Mouse (Mus musculus) hindbrain, postnatal 0 days (tissue): ENCODE measurements at regions not wholly inside any gene's neighbourhood (a gene's known extent, or its start where the extent isn't known, plus 50 kb on each side); places are given as distances from the start of the nearest gene placed in this dataset.

Experiments used
- ATAC-seq: fragments of 200-750 bp; cut with Nextera tagmentation; 2 replicates; pipeline ENCODE4 v1.8.0; 2017; ENCODE audit warnings: mild to moderate bottlenecking, moderate TSS enrichment, moderate library complexity
- DNase-seq: peaks from one replicate; pipeline ENCODE4 v3.0.0-alpha.2; 2015; ENCODE audit warnings: low spot score
- H3K27ac ChIP-seq: fragments of 300-500 bp; sonication (generic); 2 replicates; pipeline ENCODE4 v1.5.1; 2014; ENCODE audit warnings: mild to moderate bottlenecking
- H3K27me3 ChIP-seq: fragments of 300-500 bp; sonication (generic); 2 replicates; pipeline ENCODE4 v1.6.1; 2014; ENCODE audit warnings: low read length, mixed read lengths; ENCODE audit not compliant: insufficient read depth
- H3K36me3 ChIP-seq: fragments of 300-500 bp; sonication (generic); 2 replicates; pipeline ENCODE4 v1.6.1; 2014; ENCODE audit warnings: low read length, mixed read lengths; ENCODE audit not compliant: insufficient read depth
- H3K4me1 ChIP-seq: fragments of 300-500 bp; sonication (generic); 2 replicates; pipeline ENCODE4 v1.6.1; 2014; ENCODE audit warnings: antibody characterized with exemption, low read length, mixed read lengths; ENCODE audit not compliant: insufficient read depth
- H3K4me2 ChIP-seq: fragments of 300-500 bp; sonication (generic); 2 replicates; pipeline ENCODE4 v1.6.1; 2014; ENCODE audit warnings: low read depth, mild to moderate bottlenecking, low read length, moderate library complexity, mixed read lengths
- H3K4me3 ChIP-seq: fragments of 300-500 bp; sonication (generic); 2 replicates; pipeline ENCODE4 v1.5.1; 2014; ENCODE audit warnings: low read length
- H3K9ac ChIP-seq: fragments of 300-500 bp; sonication (generic); replicated peaks from 2 replicates; pipeline ENCODE4 v1.6.1; 2014; ENCODE audit warnings: mild to moderate bottlenecking, low read length, moderate library complexity, mixed read lengths
- H3K9me3 ChIP-seq: fragments of 300-500 bp; sonication (generic); 2 replicates; pipeline ENCODE4 v1.6.1; 2016; ENCODE audit warnings: low read length, mixed read lengths
- CTCF ChIP-seq: IDR thresholded peaks from 2 replicates; pipeline ENCODE4 v1.5.1; 2016; ENCODE audit warnings: antibody characterized with exemption, control low read depth, low read depth
- WGBS: fragments of 180-500 bp; shearing (Covaris S2); extraction: QIAGEN DNeasy Blood & Tissue Kit; methylation state at CpG from one replicate; pipeline ENCODE4 v1.1.7; 2014; 5-methylcytosine and 5-hydroxymethylcytosine counted together

- DNase-seq (peak; percentile 28), ATAC-seq (no peak)
- TF ChIP-seq CTCF: no peak
- no peaks in the 10 kb centered on the region for H3K27me3 ChIP-seq
- no peaks in the 10 kb centered on the region for H3K9me3 ChIP-seq
- H3K4me1 ChIP-seq: no peaks in the 10 kb centered on the region
- WGBS: 59% methylated on average over 6 of the region's 6 CpGs
- H3K4me3 ChIP-seq: no peak overlapping the region
- no peak overlapping the region for H3K27ac ChIP-seq
- no peaks in the 10 kb centered on the region for H3K36me3 ChIP-seq
- H3K4me2 ChIP-seq: no peak overlapping the region
- H3K9ac ChIP-seq: no peak overlapping the region
These were observed 450.9 kb upstream of the Nr2f2 start for GRCm38 (mm10) chr7:70817347-70817913.

GRCm38 (mm10) chr7:70814391-70814790, 447.9 kb upstream of the Nr2f2 start:
- Histone ChIP-seq H3K4me3 (no peak overlapping the region), H3K36me3 (no peaks in the 10 kb centered on the region), H3K27ac (no peak overlapping the region), H3K9ac (no peak overlapping the region), H3K27me3 (no peaks in the 10 kb centered on the region), H3K4me1 (no peaks in the 10 kb centered on the region), H3K9me3 (no peaks in the 10 kb centered on the region), H3K4me2 (no peak overlapping the region)
- TF ChIP-seq CTCF: no peak
- no peak for ATAC-seq
- WGBS: 60% methylated on average over 3 of the region's 3 CpGs
- no peak for DNase-seq

GRCm38 (mm10) chr7:70813101-70813500, 446.6 kb upstream of the Nr2f2 start:
- Histone ChIP-seq H3K36me3 (no peaks in the 10 kb centered on the region), H3K9ac (no peak overlapping the region), H3K4me2 (no peak overlapping the region), H3K9me3 (no peaks in the 10 kb centered on the region), H3K4me3 (no peak overlapping the region), H3K4me1 (no peaks in the 10 kb centered on the region), H3K27ac (no peak overlapping the region), H3K27me3 (no peaks in the 10 kb centered on the region)
- ATAC-seq: no peak
- no peak for DNase-seq
- WGBS: 58% methylated on average over 5 of the region's 5 CpGs
- no peak for TF ChIP-seq CTCF

- ATAC-seq (no peak), DNase-seq (no peak)
- no peak for TF ChIP-seq CTCF
- WGBS: 90% methylated on average over 18 of the region's 18 CpGs
- Histone ChIP-seq H3K4me3 (no peak overlapping the region), H3K27me3 (no peaks in the 10 kb centered on the region), H3K9ac (no peak overlapping the region), H3K27ac (no peak overlapping the region), H3K9me3 (no peaks in the 10 kb centered on the region), H3K4me1 (no peaks in the 10 kb centered on the region), H3K36me3 (no peaks in the 10 kb centered on the region), H3K4me2 (no peak overlapping the region)
These were observed 444.0 kb upstream of the Nr2f2 start for GRCm38 (mm10) chr7:70810411-70811090.

GRCm38 (mm10) chr7:70804281-70804680, 437.7 kb upstream of the Nr2f2 start:
- H3K4me1 ChIP-seq: no peaks in the 10 kb centered on the region
- H3K27ac ChIP-seq: no peak overlapping the region
- no peak overlapping the region for H3K9ac ChIP-seq
- H3K4me2 ChIP-seq: no peak overlapping the region
- H3K4me3 ChIP-seq: no peak overlapping the region
- no peaks in the 10 kb centered on the region for H3K27me3 ChIP-seq
- WGBS: 76% methylated on average over 1 of the region's 1 CpGs
- H3K36me3 ChIP-seq: no peaks in the 10 kb centered on the region
- no peak for TF ChIP-seq CTCF
- no peak for ATAC-seq
- peak; percentile 31 for DNase-seq
- H3K9me3 ChIP-seq: no peaks in the 10 kb centered on the region

- H3K27me3 ChIP-seq: no peaks in the 10 kb centered on the region
- ATAC-seq: no peak
- no peaks in the 10 kb centered on the region for H3K9me3 ChIP-seq
- WGBS: 97% methylated on average over 1 of the region's 1 CpGs
- no peak overlapping the region for H3K4me2 ChIP-seq
- H3K36me3 ChIP-seq: no peaks in the 10 kb centered on the region
- H3K4me1 ChIP-seq: no peaks in the 10 kb centered on the region
- no peak for DNase-seq
- no peak overlapping the region for H3K27ac ChIP-seq
- H3K4me3 ChIP-seq: no peak overlapping the region
- no peak for TF ChIP-seq CTCF
- no peak overlapping the region for H3K9ac ChIP-seq
These were observed 433.4 kb upstream of the Nr2f2 start for GRCm38 (mm10) chr7:70799976-70800375.

- ATAC-seq: no peak
- 75% methylated on average over 6 of the region's 6 CpGs for WGBS
- no peak for TF ChIP-seq CTCF
These were observed 432.7 kb upstream of the Nr2f2 start for GRCm38 (mm10) chr7:70799031-70799766.

More at GRCm38 (mm10) chr7:70799031-70799766, 432.7 kb upstream of the Nr2f2 start:
- Histone ChIP-seq H3K36me3 (no peaks in the 10 kb centered on the region), H3K27ac (no peak overlapping the region), H3K4me2 (no peak overlapping the region), H3K9ac (no peak overlapping the region), H3K27me3 (no peaks in the 10 kb centered on the region), H3K9me3 (no peaks in the 10 kb centered on the region), H3K4me1 (no peaks in the 10 kb centered on the region), H3K4me3 (no peak overlapping the region)
- no peak for DNase-seq
